Mouse (Mus musculus) cortical plate, adult 2 months (tissue): Measurements from ENCODE around the gene Lpar5.

ENCODE experiments used
- CTCF ChIP-seq: fragments of 200-500 bp; IDR thresholded peaks from 2 replicates; pipeline ENCODE4 v1.5.1; 2011; ENCODE audit warnings: mild to moderate bottlenecking, control low read depth, low read length; ENCODE audit not compliant: insufficient read depth; ENCODE audit errors: extremely low read depth
- POLR2A ChIP-seq: fragments of 200-500 bp; IDR thresholded peaks from 2 replicates; pipeline ENCODE4 v1.6.1; 2011; ENCODE audit warnings: mild to moderate bottlenecking, low read length, control low read depth; ENCODE audit not compliant: insufficient read depth; ENCODE audit errors: extremely low read depth

- TF ChIP-seq CTCF (no peak), POLR2A (no peak)
Observed at GRCm38 (mm10) chr6:125082801-125083386, 15.2 kb downstream of the Lpar5 start.
